Mouse (Mus musculus) macrophage (primary cell): ENCODE measurements at regions not wholly inside any gene's neighbourhood (a gene's known extent, or its start where the extent isn't known, plus 50 kb on each side); places are given as distances from the start of the nearest gene placed in this dataset.

ENCODE experiments used
- H3K27ac ChIP-seq: fragments of 350-480 bp; formaldehyde crosslinking; 2 replicates; pipeline ENCODE4 v1.9.0; 2021
- H3K36me3 ChIP-seq: fragments of 350-480 bp; formaldehyde crosslinking; 2 replicates; pipeline ENCODE4 v1.9.0; 2021; ENCODE audit errors: inconsistent target
- H3K4me3 ChIP-seq: fragments of 350-480 bp; formaldehyde crosslinking; 2 replicates; pipeline ENCODE4 v1.9.0; 2021; ENCODE audit errors: inconsistent target
- H3K79me2 ChIP-seq: fragments of 350-480 bp; formaldehyde crosslinking; 2 replicates; pipeline ENCODE4 v1.9.0; 2021; ENCODE audit errors: inconsistent target
- WGBS: methylation state at CpG from one replicate; pipeline ENCODE4 v1.1.7; 2026; ENCODE audit warnings: inconsistent platforms; ENCODE audit not compliant: missing documents; 5-methylcytosine and 5-hydroxymethylcytosine counted together

GRCm38 (mm10) chr2:10762236-10762635, 391.9 kb downstream of the Sfmbt2 start:
- H3K79me2 ChIP-seq: no peaks in the 10 kb centered on the region
- H3K4me3 ChIP-seq: no peak overlapping the region
- H3K27ac ChIP-seq: no peak overlapping the region
- WGBS: 90% methylated on average over 4 of the region's 4 CpGs
- no peaks in the 10 kb centered on the region for H3K36me3 ChIP-seq

GRCm38 (mm10) chr2:10783071-10783470, 388.8 kb upstream of the Prkcq start:
- Histone ChIP-seq H3K36me3 (no peaks in the 10 kb centered on the region), H3K79me2 (no peaks in the 10 kb centered on the region), H3K4me3 (no peak overlapping the region), H3K27ac (no peak overlapping the region)
- WGBS: 57% methylated on average over 7 of the region's 7 CpGs

DNA sequence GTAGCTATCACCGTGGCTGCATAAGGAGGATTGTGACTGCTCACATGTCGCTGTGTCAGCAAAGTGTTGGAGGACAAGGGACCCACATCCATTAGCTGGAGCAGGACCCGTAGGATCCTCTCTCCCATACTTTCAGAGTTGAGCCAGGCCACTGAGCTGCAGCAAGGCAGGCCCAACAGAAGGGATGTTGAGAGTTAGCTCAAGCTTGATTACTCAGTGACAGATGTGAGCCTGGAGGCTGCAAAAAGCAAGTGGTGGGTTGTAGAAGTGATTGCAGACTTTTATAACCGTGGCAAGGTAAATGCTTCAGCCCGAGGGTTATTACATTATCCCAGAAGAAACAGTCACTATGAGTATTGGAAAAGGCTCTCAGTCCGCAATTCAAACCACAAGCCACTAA, 388.3 kb upstream of the Prkcq start:
- 83% methylated on average over 4 of the region's 6 CpGs for WGBS
- Histone ChIP-seq H3K79me2 (no peaks in the 10 kb centered on the region), H3K27ac (no peak overlapping the region), H3K4me3 (no peak overlapping the region), H3K36me3 (no peaks in the 10 kb centered on the region)

- WGBS: 56% methylated on average over 1 of the region's 2 CpGs
- Histone ChIP-seq H3K27ac (no peak overlapping the region), H3K79me2 (no peaks in the 10 kb centered on the region), H3K4me3 (no peak overlapping the region), H3K36me3 (no peaks in the 10 kb centered on the region)
These were observed 387.6 kb upstream of the Prkcq start for GRCm38 (mm10) chr2:10784266-10784665.

DNA sequence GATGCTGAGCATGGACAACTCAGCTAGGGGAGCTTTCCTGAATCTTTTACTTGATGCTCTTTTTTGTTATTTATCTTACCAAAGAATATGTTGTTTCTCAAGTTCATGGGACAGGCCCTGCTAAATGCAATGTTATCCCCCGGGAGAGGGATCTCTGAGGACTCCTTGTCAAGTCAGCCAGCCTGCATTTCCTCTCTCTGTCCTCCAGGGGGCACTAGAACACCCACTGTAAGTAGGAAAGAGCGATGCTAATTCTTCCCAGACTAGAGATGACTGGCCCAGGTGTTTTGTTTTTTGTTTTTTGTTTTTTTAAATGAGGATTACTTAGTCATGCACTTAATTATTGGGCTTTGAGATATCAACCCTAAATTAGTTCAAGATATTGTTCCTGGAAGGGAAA, 386.8 kb upstream of the Prkcq start:
- WGBS: 31% methylated on average over 2 of the region's 2 CpGs
- Histone ChIP-seq H3K36me3 (no peaks in the 10 kb centered on the region), H3K79me2 (no peaks in the 10 kb centered on the region), H3K4me3 (no peak overlapping the region), H3K27ac (no peak overlapping the region)

- no peak overlapping the region for H3K4me3 ChIP-seq
- WGBS: 93% methylated on average over 1 of the region's 1 CpGs
- no peaks in the 10 kb centered on the region for H3K79me2 ChIP-seq
- no peaks in the 10 kb centered on the region for H3K36me3 ChIP-seq
- H3K27ac ChIP-seq: no peak overlapping the region
These were observed 383.4 kb upstream of the Prkcq start for GRCm38 (mm10) chr2:10788509-10788908.

- H3K79me2 ChIP-seq: no peaks in the 10 kb centered on the region
- no peaks in the 10 kb centered on the region for H3K36me3 ChIP-seq
- no peak overlapping the region for H3K27ac ChIP-seq
- no peak overlapping the region for H3K4me3 ChIP-seq
These were observed 380.7 kb upstream of the Prkcq start for GRCm38 (mm10) chr2:10791233-10791632.

GRCm38 (mm10) chr2:10816374-10816773, 355.5 kb upstream of the Prkcq start:
- H3K27ac ChIP-seq: no peak overlapping the region
- H3K79me2 ChIP-seq: no peaks in the 10 kb centered on the region
- H3K36me3 ChIP-seq: no peaks in the 10 kb centered on the region
- 40% methylated on average over 2 of the region's 2 CpGs for WGBS
- no peak overlapping the region for H3K4me3 ChIP-seq

DNA sequence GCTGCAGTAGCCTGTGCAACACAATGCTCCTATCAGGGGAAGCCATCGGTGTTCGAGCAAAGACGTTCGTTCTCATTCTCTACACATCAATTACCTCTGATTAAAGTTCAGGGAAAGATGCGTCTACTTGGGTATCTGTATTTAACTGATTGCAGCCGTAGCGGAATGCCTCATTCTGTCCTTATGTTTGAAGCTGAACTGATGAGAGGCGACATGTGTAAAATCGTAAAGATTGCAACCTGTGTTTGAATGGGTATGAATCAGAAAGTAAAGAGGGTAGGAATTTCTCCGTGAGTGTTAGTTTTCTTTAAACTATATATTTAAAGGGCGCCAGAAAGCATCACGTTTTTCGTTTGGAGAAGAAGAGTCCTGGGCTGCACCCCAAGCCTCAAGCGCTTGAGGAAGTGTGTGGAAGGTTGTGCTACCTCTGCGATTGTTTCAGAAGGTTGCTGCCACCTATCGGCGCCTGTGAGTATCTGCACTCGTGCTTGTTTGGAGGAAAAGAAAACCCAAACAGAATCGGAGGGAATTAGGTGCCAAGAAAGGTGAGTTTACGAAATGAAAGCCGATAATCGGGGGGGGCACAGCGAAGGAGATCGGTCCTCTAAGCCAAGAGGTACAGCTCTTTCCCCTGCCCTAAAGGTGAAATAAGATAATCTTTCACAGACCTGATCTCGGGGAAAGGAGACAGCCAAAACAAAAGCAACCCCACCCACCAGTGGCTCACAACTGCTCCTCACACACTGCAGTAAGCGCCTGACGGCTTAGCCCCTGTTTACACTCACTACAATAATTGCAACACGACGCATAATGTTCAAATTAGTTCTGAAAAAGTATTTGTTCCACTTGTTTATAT, 346.4 kb upstream of the Prkcq start:
- WGBS: 28% methylated on average over 29 of the region's 29 CpGs
- Histone ChIP-seq H3K27ac (no peak overlapping the region), H3K79me2 (no peaks in the 10 kb centered on the region), H3K36me3 (no peaks in the 10 kb centered on the region), H3K4me3 (peak overlapping the region; percentile 12; the same call in 1 of the 2 replicates)

GRCm38 (mm10) chr2:10826134-10826767, 345.7 kb upstream of the Prkcq start:
- 83% methylated on average over 10 of the region's 10 CpGs for WGBS
- Histone ChIP-seq H3K27ac (no peak overlapping the region), H3K4me3 (no peak overlapping the region), H3K79me2 (no peaks in the 10 kb centered on the region), H3K36me3 (no peaks in the 10 kb centered on the region)

- Histone ChIP-seq H3K27ac (no peak overlapping the region), H3K79me2 (no peaks in the 10 kb centered on the region), H3K36me3 (no peaks in the 10 kb centered on the region), H3K4me3 (no peak overlapping the region)
- 79% methylated on average over 5 of the region's 5 CpGs for WGBS
These were observed 331.9 kb upstream of the Prkcq start for GRCm38 (mm10) chr2:10839976-10840375.

GRCm38 (mm10) chr2:10861654-10862292, 310.1 kb upstream of the Prkcq start:
- 90% methylated on average over 8 of the region's 8 CpGs for WGBS
- H3K27ac ChIP-seq: no peak overlapping the region
- H3K36me3 ChIP-seq: no peaks in the 10 kb centered on the region
- no peak overlapping the region for H3K4me3 ChIP-seq
- H3K79me2 ChIP-seq: no peaks in the 10 kb centered on the region

DNA sequence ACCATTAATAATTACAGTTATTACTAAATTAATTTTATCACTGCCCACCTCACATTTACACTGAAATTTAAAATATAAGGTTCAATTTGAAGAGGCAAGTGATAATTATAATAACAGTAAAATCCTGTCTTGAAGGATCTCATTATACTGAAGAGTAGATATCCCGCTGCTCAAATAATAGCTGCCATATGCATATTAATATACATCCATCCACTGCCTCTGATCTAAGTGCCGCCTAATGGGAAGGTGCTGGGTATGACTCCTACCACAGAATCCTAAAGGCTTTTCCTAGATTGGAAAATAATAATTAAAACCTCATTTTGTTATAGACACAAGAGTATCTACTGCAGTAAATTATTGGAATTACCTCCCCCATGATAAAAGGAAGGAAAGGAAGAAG, 307.5 kb upstream of the Prkcq start:
- H3K36me3 ChIP-seq: no peaks in the 10 kb centered on the region
- no peaks in the 10 kb centered on the region for H3K79me2 ChIP-seq
- H3K4me3 ChIP-seq: no peak overlapping the region
- H3K27ac ChIP-seq: no peak overlapping the region
- WGBS: 93% methylated on average over 2 of the region's 2 CpGs

DNA sequence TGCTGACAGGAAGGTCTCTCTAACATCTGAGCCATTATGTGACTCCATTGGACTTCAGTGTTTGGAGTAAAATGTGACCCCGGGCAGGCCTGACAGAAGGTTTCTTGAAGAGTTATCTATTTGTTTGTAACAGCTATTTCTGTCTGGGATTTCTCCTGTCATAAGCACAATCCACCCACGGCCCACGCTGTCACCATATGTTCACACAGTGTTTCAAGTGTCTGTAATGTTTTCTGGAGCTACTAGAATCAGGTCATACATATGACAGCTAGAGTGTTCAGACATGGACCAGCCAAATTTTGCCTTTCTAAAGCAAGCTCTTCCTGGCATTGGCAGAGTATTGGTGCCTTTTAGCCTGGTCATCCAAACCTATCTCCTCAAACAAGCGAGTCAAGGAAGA, 297.6 kb upstream of the Prkcq start:
- 92% methylated on average over 4 of the region's 4 CpGs for WGBS
- no peaks in the 10 kb centered on the region for H3K79me2 ChIP-seq
- no peak overlapping the region for H3K4me3 ChIP-seq
- no peaks in the 10 kb centered on the region for H3K36me3 ChIP-seq
- H3K27ac ChIP-seq: no peak overlapping the region

DNA sequence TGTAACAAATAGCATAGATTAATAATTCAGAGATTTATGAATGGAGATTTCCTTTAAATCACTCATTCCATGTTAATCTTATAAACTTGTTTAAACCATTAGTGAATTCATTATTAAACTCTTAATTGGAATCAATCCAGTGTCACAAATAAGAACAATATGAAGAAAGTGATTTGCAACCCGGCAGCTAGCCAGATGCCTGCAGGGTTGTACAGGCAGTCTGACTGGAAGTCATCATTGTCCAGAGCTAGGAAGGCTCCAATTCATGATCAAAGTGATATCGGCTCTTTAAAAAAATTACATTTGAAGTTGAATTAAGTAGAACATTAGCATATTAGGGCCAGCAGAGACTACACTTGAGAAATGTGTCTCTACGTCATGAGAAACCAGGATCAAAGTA, 270.0 kb upstream of the Prkcq start:
- Histone ChIP-seq H3K79me2 (no peaks in the 10 kb centered on the region), H3K4me3 (no peak overlapping the region), H3K27ac (no peak overlapping the region), H3K36me3 (no peaks in the 10 kb centered on the region)
- WGBS: 96% methylated on average over 3 of the region's 3 CpGs
